Mouse (Mus musculus): ENCODE measurements around the gene Slbp. TPM values are rescaled to one million over a fixed set of nuclear protein-coding genes. Genes with fewer than 3 reads are reported as not detected.

The Slbp gene
- total RNA-seq, 1 experiment from 2014 or later: 242 TPM

DNA sequence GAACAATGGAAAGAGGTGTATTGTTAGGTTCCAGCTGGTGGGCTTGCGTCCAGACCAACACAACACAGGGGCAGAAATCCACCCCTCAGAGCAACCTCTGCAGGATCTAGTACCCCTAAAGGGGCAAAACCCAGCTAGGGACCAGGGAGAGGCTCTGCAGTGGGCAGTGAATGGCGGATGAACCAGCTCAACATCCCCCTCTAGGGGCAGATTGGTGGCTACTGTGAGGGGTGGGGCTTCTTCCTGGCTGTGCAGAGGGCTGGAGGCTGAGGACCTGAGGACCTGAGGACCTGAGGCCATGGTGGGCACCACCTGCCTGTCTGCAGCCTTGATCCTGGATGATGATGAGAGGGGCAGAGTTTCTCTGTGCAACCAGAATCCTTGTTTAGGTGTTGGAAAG, 58.8 kb downstream of the Slbp start:
- ATAC-seq (replicated peaks in 1 of 2; ENCODE audit: insufficient read depth in 1 of 2, low FRiP score in 2 of 2, low TSS enrichment in 1 of 2, low read depth in 1 of 2, poor library complexity in 2 of 2, severe bottlenecking in 2 of 2): no peak; a peak in 1 of 4 replicates

DNA sequence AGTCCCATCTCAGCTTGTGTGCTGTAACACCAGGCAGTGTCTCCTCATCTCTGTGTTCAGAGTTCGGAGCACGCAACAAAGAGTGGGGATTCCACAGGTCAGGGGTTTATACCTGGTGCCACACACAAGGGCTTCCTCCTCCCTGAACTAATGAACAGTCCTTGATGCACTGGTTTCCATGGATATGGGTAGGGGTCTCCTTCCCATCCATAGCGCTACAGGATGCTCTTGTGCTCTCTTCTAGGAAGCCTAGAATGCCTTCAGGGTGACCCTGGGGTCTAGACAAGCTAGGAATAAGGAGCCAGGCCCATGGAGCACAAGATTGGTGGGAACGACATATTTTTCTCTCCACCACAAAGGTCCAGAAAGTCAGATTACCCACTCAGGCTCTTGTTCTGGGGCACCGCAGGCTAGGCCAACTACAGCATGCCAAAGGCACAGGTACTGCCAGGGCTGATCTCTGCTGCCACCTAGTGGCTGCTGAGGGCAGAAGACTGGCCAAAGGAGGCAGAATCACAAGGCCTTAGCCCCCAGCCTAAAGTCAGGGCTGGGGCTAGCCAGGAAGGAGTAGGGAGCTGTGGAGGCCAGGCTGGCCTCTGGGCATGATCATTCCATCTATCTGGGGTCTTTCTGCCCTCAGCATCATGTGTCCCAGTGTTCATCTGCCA, 63.0 kb downstream of the Slbp start:
- peak; percentile 65 to 85; a peak in 3 of 4 replicates for ATAC-seq (replicated peaks in 1 of 2; ENCODE audit: insufficient read depth in 1 of 2, low FRiP score in 2 of 2, low TSS enrichment in 1 of 2, low read depth in 1 of 2, poor library complexity in 2 of 2, severe bottlenecking in 2 of 2)

- no peak for ATAC-seq (replicated peaks in 1 of 2; ENCODE audit: insufficient read depth in 1 of 2, low FRiP score in 2 of 2, low TSS enrichment in 1 of 2, low read depth in 1 of 2, poor library complexity in 2 of 2, severe bottlenecking in 2 of 2)
Measured at GRCm38 (mm10) chr5:33588066-33588465, 64.3 kb downstream of the Slbp start.

DNA sequence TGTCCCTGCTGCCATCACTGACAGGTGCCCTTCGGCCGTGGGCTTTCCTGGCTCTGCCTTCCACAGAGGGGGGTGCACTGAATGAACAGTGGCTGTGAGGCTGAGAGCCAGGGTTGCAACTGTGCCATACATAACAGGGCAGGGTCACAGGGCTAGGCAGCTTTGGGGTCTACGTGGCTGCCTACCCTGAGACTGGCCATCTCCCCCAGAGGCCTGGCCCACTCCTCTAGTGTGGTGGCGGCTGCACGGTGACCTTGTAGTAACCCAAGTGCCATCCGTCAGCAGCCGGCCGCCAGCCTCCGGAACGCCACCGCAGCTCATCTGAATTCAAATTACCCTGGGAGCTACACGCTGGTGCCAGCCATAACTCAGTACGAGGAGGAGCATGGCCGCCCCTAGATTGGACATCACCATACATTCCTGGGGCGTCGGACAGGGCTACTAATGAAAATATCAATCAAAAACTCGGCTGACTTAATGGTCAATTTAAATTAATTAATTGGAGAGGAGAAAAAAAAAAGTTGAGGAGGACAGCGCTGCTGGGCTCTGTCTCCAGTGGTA, 64.8 kb downstream of the Slbp start:
- ATAC-seq (replicated peaks in 1 of 2; ENCODE audit: insufficient read depth in 1 of 2, low FRiP score in 2 of 2, low TSS enrichment in 1 of 2, low read depth in 1 of 2, poor library complexity in 2 of 2, severe bottlenecking in 2 of 2): no peak

Other genes starting within 250 kb of the Slbp start
- not detected in 2 replicates for gene Nkx1-1, start 218.6 kb downstream of the Slbp start, total RNA-seq (2017)
- 13.3 and 18.6 TPM in 2 replicates for gene Fam53a, start 22.9 kb downstream of the Slbp start, total RNA-seq (2017)
- 0.20 and 0.81 TPM in 2 replicates for gene Gm9903, start 22.6 kb downstream of the Slbp start, total RNA-seq (2017)
- 103 and 133 TPM in 2 replicates for gene Tacc3, start 5.6 kb upstream of the Slbp start, total RNA-seq (2017)
- gene Tmem129, start 5.8 kb upstream of the Slbp start, total RNA-seq (2017): 18.3 and 23.0 TPM in 2 replicates
- 2.2 and 3.0 TPM in 2 replicates for gene Fgfr3, start 69.1 kb upstream of the Slbp start, total RNA-seq (2017)
- 19.7 and 20.8 TPM in 2 replicates for gene Letm1, start 130.2 kb upstream of the Slbp start, total RNA-seq (2017)
- gene Nsd2, start 168.2 kb upstream of the Slbp start, total RNA-seq (2017): 110 and 126 TPM in 2 replicates